Mouse (Mus musculus) lung, postnatal 0 days (tissue): ENCODE results near the gene Nsa2. TPM values are rescaled to one million over a fixed set of nuclear protein-coding genes. Genes with fewer than 3 reads are reported as not detected.
"Not testable (repeated sequence)": the region's sequence is repeated elsewhere in the genome, so short reads cannot be mapped to it uniquely, and the experiment has no call there.

Experiments
- ATAC-seq: fragments of 200-750 bp; cut with Nextera tagmentation; 2 replicates; pipeline ENCODE4 v1.8.0; 2017; ENCODE audit warnings: moderate library complexity
- DNase-seq: peaks from one replicate; pipeline ENCODE4 v3.0.0-alpha.2; 2016; ENCODE audit warnings: low spot score
- H3K27ac ChIP-seq: fragments of 300-500 bp; sonication (generic); 2 replicates; pipeline ENCODE4 v1.5.1; 2014; ENCODE audit warnings: antibody characterized with exemption, mild to moderate bottlenecking, low read length, mixed read lengths
- H3K27me3 ChIP-seq: fragments of 300-500 bp; sonication (generic); replicated peaks from 2 replicates; pipeline ENCODE4 v1.6.1; 2014; ENCODE audit warnings: low read length, mixed read lengths; ENCODE audit not compliant: insufficient read depth
- H3K36me3 ChIP-seq: fragments of 300-500 bp; sonication (generic); 2 replicates; pipeline ENCODE4 v1.6.1; 2014; ENCODE audit warnings: low read length, mixed read lengths; ENCODE audit not compliant: insufficient read depth
- H3K4me1 ChIP-seq: fragments of 300-500 bp; sonication (generic); 2 replicates; pipeline ENCODE4 v1.6.1; 2014; ENCODE audit warnings: antibody characterized with exemption, low read depth, low read length, mixed read lengths; ENCODE audit not compliant: insufficient read depth
- H3K4me2 ChIP-seq: fragments of 300-500 bp; sonication (generic); replicated peaks from 2 replicates; pipeline ENCODE4 v1.6.1; 2014; ENCODE audit warnings: low read depth, mild to moderate bottlenecking, low read length, moderate library complexity, mixed read lengths
- H3K4me3 ChIP-seq: fragments of 300-500 bp; sonication (generic); 2 replicates; pipeline ENCODE4 v1.5.1; 2014; ENCODE audit warnings: low read depth, low read length
- H3K9ac ChIP-seq: fragments of 300-500 bp; sonication (generic); replicated peaks from 2 replicates; pipeline ENCODE4 v1.6.1; 2014; ENCODE audit warnings: low read depth, mild to moderate bottlenecking
- H3K9me3 ChIP-seq: fragments of 300-500 bp; sonication (generic); 2 replicates; pipeline ENCODE4 v1.6.1; 2016; ENCODE audit warnings: low read length, mixed read lengths
- CTCF ChIP-seq: IDR thresholded peaks from 2 replicates; pipeline ENCODE4 v1.5.1; 2016; ENCODE audit warnings: antibody characterized with exemption, mild to moderate bottlenecking
- EP300 ChIP-seq: IDR thresholded peaks from 2 replicates; pipeline ENCODE4 v1.6.1; 2016; ENCODE audit warnings: antibody characterized with exemption, mild to moderate bottlenecking, control low read depth
- WGBS: fragments of 180-500 bp; shearing (Covaris S2); extraction: QIAGEN DNeasy Blood & Tissue Kit; methylation state at CpG from one replicate; pipeline ENCODE4 v1.1.7; 2014; 5-methylcytosine and 5-hydroxymethylcytosine counted together
- polyA plus RNA-seq: library from polyadenylated mRNA; unstranded; fragments of >200 nt; fragmentation: Nextera tagmentation; extraction: Ambion mirVana; gene quantifications from 2 replicates; pipeline ENCODE4 v1.2.1, GENCODE M21; 2015

Nsa2 gene
- polyA plus RNA-seq, 1 experiment from 2014 or later: 43.9 TPM

- no peak for ATAC-seq
- no peaks in the 10 kb centered on the region for H3K27me3 ChIP-seq
- no peak overlapping the region for H3K27ac ChIP-seq
- H3K36me3 ChIP-seq: no peaks in the 10 kb centered on the region
- 71% methylated on average over 3 of the region's 3 CpGs for WGBS
- no peak overlapping the region for H3K4me3 ChIP-seq
- H3K9ac ChIP-seq: no peak overlapping the region
- TF ChIP-seq CTCF (no peak), EP300 (no peak)
- no peak for DNase-seq
- no peak overlapping the region for H3K4me2 ChIP-seq
- H3K4me1 ChIP-seq: no peaks in the 10 kb centered on the region
- H3K9me3 ChIP-seq: no peaks in the 10 kb centered on the region
Observed at GRCm38 (mm10) chr13:97121341-97121740, 16.4 kb downstream of the Nsa2 start.

- Histone ChIP-seq H3K27ac (no peak overlapping the region), H3K4me2 (no peak overlapping the region), H3K9ac (no peak overlapping the region), H3K9me3 (no peaks in the 10 kb centered on the region), H3K36me3 (no peaks in the 10 kb centered on the region), H3K4me1 (no peaks in the 10 kb centered on the region), H3K4me3 (no peak overlapping the region), H3K27me3 (no peaks in the 10 kb centered on the region)
- TF ChIP-seq EP300 (no peak), CTCF (no peak)
- WGBS: 71% methylated on average over 4 of the region's 4 CpGs
- DNase-seq (no peak), ATAC-seq (no peak)
Observed at GRCm38 (mm10) chr13:97109046-97109445, 28.7 kb downstream of the Nsa2 start.

- not testable (repeated sequence) for H3K4me3 ChIP-seq, H3K4me2 ChIP-seq, DNase-seq, H3K27ac ChIP-seq, H3K9me3 ChIP-seq, H3K4me1 ChIP-seq, ATAC-seq, H3K27me3 ChIP-seq, H3K36me3 ChIP-seq, H3K9ac ChIP-seq
- 88% methylated on average over 4 of the region's 4 CpGs for WGBS
Observed at GRCm38 (mm10) chr13:97107721-97108120, 30.0 kb downstream of the Nsa2 start.

- ATAC-seq (no peak), DNase-seq (peak; percentile 19)
- Histone ChIP-seq H3K4me1 (no peaks in the 10 kb centered on the region), H3K27ac (no peak overlapping the region), H3K4me3 (no peak overlapping the region), H3K9ac (no peak overlapping the region), H3K4me2 (no peak overlapping the region), H3K36me3 (no peaks in the 10 kb centered on the region), H3K9me3 (no peaks in the 10 kb centered on the region), H3K27me3 (no peaks in the 10 kb centered on the region)
- TF ChIP-seq CTCF (no peak), EP300 (no peak)
- WGBS: 66% methylated on average over 7 of the region's 7 CpGs
Observed at GRCm38 (mm10) chr13:97104996-97105395, 32.7 kb downstream of the Nsa2 start.

- Histone ChIP-seq H3K27ac (no peak within 1 kb of the TSS), H3K9ac (no peak within 1 kb of the TSS)
- peak; percentile 63 for DNase-seq
Observed at GRCm38 (mm10) chr13:97099187-97099852, 38.4 kb downstream of the Nsa2 start, which contains the start of gene Gm6169. Gene Gm6169 (minus strand): TSS chr13:97099237.

GRCm38 (mm10) chr13:97095726-97096125 is 42.0 kb downstream of the Nsa2 start:
- Histone ChIP-seq H3K4me3 (no peak overlapping the region), H3K9me3 (no peaks in the 10 kb centered on the region), H3K4me2 (no peak overlapping the region), H3K9ac (no peak overlapping the region), H3K36me3 (no peaks in the 10 kb centered on the region), H3K27me3 (no peaks in the 10 kb centered on the region), H3K4me1 (no peaks in the 10 kb centered on the region), H3K27ac (no peak overlapping the region)
- TF ChIP-seq CTCF: 0 out of 2 replicates have a peak, but pooled peaks have one; percentile 4
- TF ChIP-seq EP300: no peak
- 75% methylated on average over 4 of the region's 4 CpGs for WGBS
- DNase-seq (no peak), ATAC-seq (no peak)

More at GRCm38 (mm10) chr13:97099187-97099852, 38.4 kb downstream of the Nsa2 start, which contains the start of gene Gm6169:
- 68% methylated on average over 15 of the region's 22 CpGs for WGBS
- no peak within 1 kb of the TSS for H3K4me2 ChIP-seq
- H3K27me3 ChIP-seq: no peaks in the 10 kb centered on the region
- ATAC-seq: no peak
- H3K36me3 ChIP-seq: no peaks in the 10 kb centered on the region
- H3K4me1 ChIP-seq: no peaks in the 10 kb centered on the region
- no peak within 1 kb of the TSS for H3K4me3 ChIP-seq
- H3K9me3 ChIP-seq: no peaks in the 10 kb centered on the region
- TF ChIP-seq CTCF (peak; percentile 85), EP300 (no peak)

- Histone ChIP-seq H3K4me2 (no peak overlapping the region), H3K27ac (no peak overlapping the region), H3K36me3 (no peaks in the 10 kb centered on the region), H3K9me3 (no peaks in the 10 kb centered on the region), H3K27me3 (no peaks in the 10 kb centered on the region), H3K4me1 (no peaks in the 10 kb centered on the region), H3K4me3 (no peak overlapping the region), H3K9ac (no peak overlapping the region)
- no peak for ATAC-seq
- WGBS: 90% methylated on average over 3 of the region's 3 CpGs
- DNase-seq: no peak
- no peak for TF ChIP-seq EP300
- no peak for TF ChIP-seq CTCF
Observed at GRCm38 (mm10) chr13:97088183-97088582, 49.6 kb downstream of the Nsa2 start.
